Mouse (Mus musculus) thymus, adult 2 months (tissue): ENCODE measurements around the gene Shq1. TPM values are rescaled to one million over a fixed set of nuclear protein-coding genes. Genes with fewer than 3 reads are reported as not detected.

Source experiments
- DNase-seq: peaks from one replicate; pipeline ENCODE4 v3.0.0; 2021
- H3K27ac ChIP-seq: fragments of 200-500 bp; 2 replicates; pipeline ENCODE4 v1.5.1; 2012; ENCODE audit warnings: low read length, control low read depth; ENCODE audit not compliant: control insufficient read depth, insufficient read depth
- H3K27me3 ChIP-seq: fragments of 200-500 bp; 2 replicates; pipeline ENCODE4 v1.6.1; 2012; ENCODE audit warnings: mild to moderate bottlenecking, low read length, moderate library complexity, mixed read lengths; ENCODE audit not compliant: control insufficient read depth, insufficient read depth
- H3K36me3 ChIP-seq: fragments of 200-500 bp; 2 replicates; pipeline ENCODE4 v1.6.1; 2012; ENCODE audit warnings: mild to moderate bottlenecking, low read length, moderate library complexity; ENCODE audit not compliant: control insufficient read depth, insufficient read depth
- H3K4me1 ChIP-seq: fragments of 200-500 bp; replicated peaks from 2 replicates; pipeline ENCODE4 v1.6.1; 2012; ENCODE audit warnings: low read length; ENCODE audit not compliant: control insufficient read depth, insufficient read depth
- H3K4me3 ChIP-seq: fragments of 200-500 bp; 2 replicates; pipeline ENCODE4 v1.5.1; 2012; ENCODE audit warnings: mild to moderate bottlenecking, low read length, control low read depth, moderate library complexity; ENCODE audit not compliant: control insufficient read depth, insufficient read depth
- CTCF ChIP-seq: fragments of 200-500 bp; IDR thresholded peaks from 2 replicates; pipeline ENCODE4 v1.5.1; 2012; ENCODE audit warnings: mild to moderate bottlenecking, control low read depth, low read length, moderate library complexity, borderline replicate concordance; ENCODE audit not compliant: control insufficient read depth, poor library complexity, insufficient read depth; ENCODE audit errors: extremely low read depth
- POLR2A ChIP-seq: fragments of 200-500 bp; IDR thresholded peaks from 2 replicates; pipeline ENCODE4 v1.6.1; 2012; ENCODE audit warnings: mild to moderate bottlenecking, low read length, control low read depth, moderate library complexity; ENCODE audit not compliant: control insufficient read depth, poor library complexity, insufficient read depth; ENCODE audit errors: extremely low read depth
- WGBS: fragments of 180-500 bp; shearing (Covaris S2); methylation state at CpG from one replicate; pipeline ENCODE4 v1.1.7; 2018; 5-methylcytosine and 5-hydroxymethylcytosine counted together
- polyA plus RNA-seq: library from polyadenylated mRNA; depleted of rRNA; stranded (reverse); fragments of >200 nt; gene quantifications from 2 replicates; pipeline ENCODE4 v1.2.3, GENCODE M21; 2012

The Shq1 gene
- polyA plus RNA-seq, 1 experiment: 5.1 TPM

- no peak for DNase-seq
- no peak overlapping the region for H3K4me3 ChIP-seq
- WGBS: 93% methylated on average over 3 of the region's 3 CpGs
- H3K27me3 ChIP-seq: no peaks in the 10 kb centered on the region
- TF ChIP-seq CTCF: no peak
- TF ChIP-seq POLR2A: no peak
- no peaks in the 10 kb centered on the region for H3K4me1 ChIP-seq
- H3K27ac ChIP-seq: no peak overlapping the region
- H3K36me3 ChIP-seq: no peaks in the 10 kb centered on the region
These were observed 42.7 kb downstream of the Shq1 start for GRCm38 (mm10) chr6:100628223-100628622.

GRCm38 (mm10) chr6:100623922-100624321, 47.0 kb downstream of the Shq1 start:
- 94% methylated on average over 2 of the region's 2 CpGs for WGBS
- H3K27ac ChIP-seq: no peak overlapping the region

GRCm38 (mm10) chr6:100622861-100623507, 48.0 kb downstream of the Shq1 start:
- DNase-seq: no peak
- TF ChIP-seq POLR2A (no peak), CTCF (no peak)
- WGBS: 73% methylated on average over 2 of the region's 2 CpGs
- H3K27ac ChIP-seq: no peak overlapping the region
- H3K4me1 ChIP-seq: peaks cover 7% of the 10 kb centered on the region
- no peak overlapping the region for H3K4me3 ChIP-seq
- no peaks in the 10 kb centered on the region for H3K36me3 ChIP-seq
- no peaks in the 10 kb centered on the region for H3K27me3 ChIP-seq

More at GRCm38 (mm10) chr6:100623922-100624321, 47.0 kb downstream of the Shq1 start:
- Histone ChIP-seq H3K4me1 (peaks cover 6% of the 10 kb centered on the region), H3K27me3 (no peaks in the 10 kb centered on the region), H3K36me3 (no peaks in the 10 kb centered on the region), H3K4me3 (no peak overlapping the region)
- TF ChIP-seq CTCF (no peak), POLR2A (no peak)
- no peak for DNase-seq

GRCm38 (mm10) chr6:100620411-100620810, 50.5 kb downstream of the Shq1 start:
- no peak overlapping the region for H3K4me3 ChIP-seq
- no peaks in the 10 kb centered on the region for H3K27me3 ChIP-seq
- no peak for DNase-seq
- no peak overlapping the region for H3K27ac ChIP-seq
- 94% methylated on average over 3 of the region's 3 CpGs for WGBS
- no peaks in the 10 kb centered on the region for H3K36me3 ChIP-seq
- TF ChIP-seq CTCF (no peak), POLR2A (no peak)
- H3K4me1 ChIP-seq: peaks cover 7% of the 10 kb centered on the region

- Histone ChIP-seq H3K27ac (peak overlapping the region; percentile 69), H3K36me3 (no peaks in the 10 kb centered on the region), H3K4me1 (peaks cover 7% of the 10 kb centered on the region), H3K4me3 (no peak overlapping the region), H3K27me3 (no peaks in the 10 kb centered on the region)
- peak; percentile 8 for DNase-seq
- TF ChIP-seq POLR2A: no peak
- no peak for TF ChIP-seq CTCF
- 45% methylated on average over 7 of the region's 7 CpGs for WGBS
These were observed 51.6 kb downstream of the Shq1 start for GRCm38 (mm10) chr6:100619309-100619708.

GRCm38 (mm10) chr6:100616133-100616532, 54.8 kb downstream of the Shq1 start:
- DNase-seq: no peak
- WGBS: 44% methylated on average over 4 of the region's 4 CpGs
- H3K4me1 ChIP-seq: peaks cover 7% of the 10 kb centered on the region
- no peak overlapping the region for H3K4me3 ChIP-seq
- TF ChIP-seq CTCF: no peak
- no peak overlapping the region for H3K27ac ChIP-seq
- H3K36me3 ChIP-seq: no peaks in the 10 kb centered on the region
- H3K27me3 ChIP-seq: no peaks in the 10 kb centered on the region

- 87% methylated on average over 6 of the region's 6 CpGs for WGBS
- H3K27me3 ChIP-seq: no peaks in the 10 kb centered on the region
These were observed 57.2 kb downstream of the Shq1 start for GRCm38 (mm10) chr6:100613593-100614267.

More at GRCm38 (mm10) chr6:100613593-100614267, 57.2 kb downstream of the Shq1 start:
- Histone ChIP-seq H3K27ac (no peak overlapping the region), H3K4me1 (no peaks in the 10 kb centered on the region), H3K36me3 (no peaks in the 10 kb centered on the region), H3K4me3 (no peak overlapping the region)
- DNase-seq: no peak
- TF ChIP-seq CTCF (no peak), POLR2A (no peak)
